In genomic region chr1:190457541-190458061, GRCm38 (mm10) we compare ENCODE assay signal across 14 mouse cellular contexts.
DNase-seq lines count a peak whose midpoint lies in the region; ATAC-seq and TF ChIP-seq lines count a peak whose summit lies in the region.
"Had no signal": no experiment of that assay in that cellular context is flagged by ENCODE, and none has a peak within 500 bp of the region (broad histone marks: within the 10 kb centered on the region; RNA-seq: fewer than 3 reads in every experiment).

No protein-coding gene starts in this region.

- H3K27me3 ChIP-seq in forebrain, embryonic 16.5 days (replicated peaks; ENCODE audit: control insufficient read depth, insufficient read depth, low read length) = no peaks in the 10 kb centered on the region
- no peaks in the 10 kb centered on the region for H3K27me3 ChIP-seq in forebrain, embryonic 10.5 days (ENCODE audit: poor library complexity, severe bottlenecking)
- H3K27me3 ChIP-seq in hindbrain, embryonic 13.5 days = 0 out of 2 replicates have a peak, but pooled peaks cover 4% of the 10 kb centered on the region
- peaks cover 8% of the 10 kb centered on the region for H3K27me3 ChIP-seq in midbrain, embryonic 13.5 days
- H3K27me3 ChIP-seq: liver, embryonic 12.5 days had no signal

- ATAC-seq in forebrain, embryonic 16.5 days = peak; percentile 55; the same call in 1 of the 2 replicates
- peak; percentile 65 for ATAC-seq in hindbrain, embryonic 13.5 days (ENCODE audit: low FRiP score)
- peak; percentile 65 for ATAC-seq in midbrain, embryonic 13.5 days
- ATAC-seq: liver, embryonic 12.5 days had no signal

- no peak overlapping the region for H3K4me2 ChIP-seq in forebrain, embryonic 16.5 days (ENCODE audit: low read length)
- no peak overlapping the region; the same call in 1 of the 2 replicates for H3K4me2 ChIP-seq in hindbrain, embryonic 13.5 days
- 0 out of 2 replicates have a peak overlapping the region, but pooled peaks have one; percentile 9 for H3K4me2 ChIP-seq in midbrain, embryonic 13.5 days (replicated peaks)
- H3K4me2 ChIP-seq: liver, embryonic 12.5 days had no signal

- TF ChIP-seq POLR2A in brain, embryonic 14.5 days (IDR thresholded peaks at IDR 0.05; ENCODE audit: borderline replicate concordance, extremely low read depth, insufficient read depth, insufficient read length, poor library complexity, severe bottlenecking) = no peak

- no peak overlapping the region for H3K9ac ChIP-seq in forebrain, embryonic 16.5 days (replicated peaks; ENCODE audit: low read depth, low read length)
- peak overlapping the region; percentile 39; the same call in 1 of the 2 replicates for H3K9ac ChIP-seq in hindbrain, embryonic 13.5 days
- H3K9ac ChIP-seq in midbrain, embryonic 13.5 days (replicated peaks) = 0 out of 2 replicates have a peak overlapping the region, but pooled peaks have one; percentile 30
- H3K9ac ChIP-seq: liver, embryonic 12.5 days had no signal

- 30% methylated on average over 12 of the region's 12 CpGs for WGBS in forebrain, embryonic 16.5 days
- 87% methylated on average over 12 of the region's 12 CpGs for WGBS in forebrain, embryonic 10.5 days
- WGBS in hindbrain, embryonic 13.5 days = 20% methylated on average over 12 of the region's 12 CpGs
- WGBS in midbrain, embryonic 13.5 days = 28% methylated on average over 12 of the region's 12 CpGs

- DNase-seq in forebrain, embryonic 10.5 days (ENCODE audit: extremely low spot score, low spot score) = no peak
- peak; percentile 66 for DNase-seq in brain, embryonic 14.5 days (ENCODE audit: low read depth)
- no peak for DNase-seq in urinary bladder, postnatal 14 days (ENCODE audit: low spot score)
- no peak for DNase-seq in c-Kit-positive CD71-positive TER-119-positive erythroid progenitor cells, embryonic 14.5 days (ENCODE audit: low spot score)
- no peak for DNase-seq in spleen, postnatal 14 days (ENCODE audit: low spot score in 2 of 2)
- DNase-seq: cerebellum, adult 2 months; kidney, adult 8-10 months; kidney, postnatal 36 days; lung, postnatal 36 days; thymus, postnatal 14 days had no signal

- H3K9me3 ChIP-seq in forebrain, embryonic 16.5 days (ENCODE audit: control insufficient read depth, low read length) = no peaks in the 10 kb centered on the region
- H3K9me3 ChIP-seq in forebrain, embryonic 10.5 days = no peaks in the 10 kb centered on the region
- no peaks in the 10 kb centered on the region for H3K9me3 ChIP-seq in hindbrain, embryonic 13.5 days
- no peaks in the 10 kb centered on the region for H3K9me3 ChIP-seq in midbrain, embryonic 13.5 days
- H3K9me3 ChIP-seq: liver, embryonic 12.5 days had no signal

- peaks cover 6% of the 10 kb centered on the region for H3K4me1 ChIP-seq in forebrain, embryonic 16.5 days (replicated peaks; ENCODE audit: control insufficient read depth, insufficient read depth, low read length)
- H3K4me1 ChIP-seq in forebrain, embryonic 10.5 days = peaks cover 15% of the 10 kb centered on the region
- H3K4me1 ChIP-seq in hindbrain, embryonic 13.5 days (replicated peaks) = peaks cover 13% of the 10 kb centered on the region
- peaks cover 18% of the 10 kb centered on the region for H3K4me1 ChIP-seq in midbrain, embryonic 13.5 days (replicated peaks)

- no peaks in the 10 kb centered on the region for H3K36me3 ChIP-seq in forebrain, embryonic 16.5 days (ENCODE audit: control insufficient read depth, insufficient read depth)
- H3K36me3 ChIP-seq in forebrain, embryonic 10.5 days (replicated peaks) = no peaks in the 10 kb centered on the region
- H3K36me3 ChIP-seq in hindbrain, embryonic 13.5 days = no peaks in the 10 kb centered on the region
- H3K36me3 ChIP-seq in midbrain, embryonic 13.5 days = no peaks in the 10 kb centered on the region
- H3K36me3 ChIP-seq: liver, embryonic 12.5 days had no signal

- no peak for TF ChIP-seq CTCF in brain, embryonic 14.5 days (IDR thresholded peaks at IDR 0.05; ENCODE audit: borderline replicate concordance, extremely low read depth, insufficient read depth, insufficient read length)

- no peak overlapping the region for H3K4me3 ChIP-seq in forebrain, embryonic 16.5 days (replicated peaks; ENCODE audit: low read length)
- no peak overlapping the region for H3K4me3 ChIP-seq in forebrain, embryonic 10.5 days
- no peak overlapping the region for H3K4me3 ChIP-seq in hindbrain, embryonic 13.5 days
- no peak overlapping the region for H3K4me3 ChIP-seq in midbrain, embryonic 13.5 days (replicated peaks)
- H3K4me3 ChIP-seq: liver, embryonic 12.5 days had no signal

- no peak overlapping the region for H3K27ac ChIP-seq in forebrain, embryonic 16.5 days (ENCODE audit: low read length)
- no peak overlapping the region for H3K27ac ChIP-seq in forebrain, embryonic 10.5 days
- peak overlapping the region; percentile 45; the same call in 1 of the 2 replicates for H3K27ac ChIP-seq in hindbrain, embryonic 13.5 days
- H3K27ac ChIP-seq in midbrain, embryonic 13.5 days = peak overlapping the region; percentile 63
- H3K27ac ChIP-seq: liver, embryonic 12.5 days had no signal

Comparison
In these comparisons a context has a peak if more than half of its experiments do, and no peak if none do; other contexts are left out.
1. H3K27ac ChIP-seq: peak in hindbrain, embryonic 13.5 days (single experiment) and midbrain, embryonic 13.5 days (single experiment); none in forebrain, embryonic 16.5 days (single experiment) and forebrain, embryonic 10.5 days (single experiment).
2. Peak in every context shown above with its lines, with median percentiles within 50 percentile points of each other: ATAC-seq.